Mouse (Mus musculus) A20 (cell line): Measurements from ENCODE around the gene Ttyh2.
"Not testable (repeated sequence)": the region's sequence is repeated elsewhere in the genome, so short reads cannot be mapped to it uniquely, and the experiment has no call there.

Experiments used
- DNase-seq: peaks from one replicate; pipeline ENCODE4 v3.0.0-alpha.2; 2011; ENCODE audit warnings: low read depth, low spot score

Ttyh2 gene

DNA sequence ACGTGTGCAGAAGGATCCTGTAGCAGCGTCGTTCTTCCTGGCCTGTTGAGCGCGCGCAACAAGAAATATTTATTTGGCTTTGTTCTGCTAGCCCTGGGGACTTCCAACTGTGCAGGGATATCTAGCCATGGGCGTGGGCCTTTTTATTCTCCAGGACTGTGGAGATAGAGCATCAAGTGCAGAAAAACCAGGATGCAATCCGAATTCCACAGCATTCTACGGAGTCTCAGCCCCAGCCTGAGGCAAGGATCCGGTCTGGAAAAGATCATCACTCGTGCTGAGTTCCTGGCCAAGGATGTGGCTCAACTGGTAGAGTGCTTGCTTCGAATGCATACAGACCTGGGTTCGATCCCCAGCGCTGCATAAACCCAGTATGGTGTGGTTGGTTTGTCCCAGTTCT is 13.1 kb upstream of the Ttyh2 start:
- DNase-seq = no peak

DNA sequence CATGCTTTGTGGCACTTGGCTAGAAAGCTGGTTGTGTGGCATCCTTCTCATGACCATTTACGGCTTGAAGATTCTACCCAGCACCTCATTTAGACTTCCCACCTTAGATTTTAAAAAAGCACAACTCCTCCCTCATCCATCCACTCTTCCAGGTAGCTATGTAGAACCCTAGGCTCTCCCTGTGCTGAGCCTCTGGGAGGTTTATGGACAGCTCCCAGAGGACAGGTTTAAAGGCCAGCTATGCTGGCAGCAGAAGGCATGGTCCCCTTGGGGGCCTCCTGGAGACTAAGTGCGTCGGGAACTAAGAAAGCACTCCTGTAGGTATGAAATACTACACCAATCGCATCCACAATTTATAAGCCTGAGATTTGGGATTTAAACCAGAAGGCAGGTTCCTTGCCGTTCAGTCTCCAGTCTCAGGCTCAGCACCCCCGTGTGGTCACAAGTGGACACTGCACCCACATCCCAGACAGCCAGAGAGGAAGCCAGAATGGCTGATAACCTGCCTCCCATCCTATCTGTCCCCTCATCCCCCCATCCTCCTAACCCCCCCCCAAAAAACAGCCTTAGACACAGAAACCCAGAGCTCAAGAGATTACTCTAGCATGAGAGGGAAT is 12.4 kb upstream of the Ttyh2 start:
- peak; percentile 45 for DNase-seq

DNA sequence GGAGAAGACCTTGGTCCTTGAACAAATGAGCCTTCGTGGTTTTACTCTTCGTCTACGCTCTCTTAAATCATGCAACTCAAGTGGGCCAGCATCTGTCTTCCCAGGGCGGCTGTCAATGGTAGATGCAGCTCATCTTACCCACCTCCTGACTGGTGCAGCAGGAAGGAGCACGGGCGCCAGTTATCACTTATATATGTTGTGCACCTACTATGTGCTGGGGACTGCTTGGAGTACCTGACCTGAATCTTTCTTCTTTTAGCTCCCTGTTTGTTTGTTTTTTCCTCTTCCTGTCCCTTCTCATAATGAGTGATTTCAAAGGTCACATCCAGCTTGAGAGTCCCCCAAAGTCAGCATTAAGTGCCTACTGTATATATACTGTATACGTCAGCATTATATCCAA is 11.1 kb upstream of the Ttyh2 start:
- DNase-seq = no peak

DNA sequence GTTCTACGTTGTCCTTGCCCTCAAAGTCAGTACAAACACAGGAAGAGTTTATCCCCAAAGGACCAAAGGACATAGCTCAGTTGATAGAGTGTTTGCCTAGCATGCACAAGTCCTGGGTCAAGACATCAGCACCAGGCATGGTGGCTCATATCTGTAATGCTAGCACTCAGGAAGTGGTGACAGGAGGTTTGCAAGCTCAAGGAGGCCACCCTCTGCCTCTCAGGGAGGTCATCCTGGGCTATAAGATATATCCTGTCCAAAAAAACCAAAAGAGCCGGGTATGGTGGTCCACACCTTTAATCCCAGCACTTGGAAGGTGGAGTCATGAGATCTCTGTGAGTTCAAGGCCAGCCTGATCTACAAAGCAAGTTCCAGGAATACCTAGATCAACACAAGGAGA is 9.8 kb upstream of the Ttyh2 start:
- DNase-seq = no peak

DNA sequence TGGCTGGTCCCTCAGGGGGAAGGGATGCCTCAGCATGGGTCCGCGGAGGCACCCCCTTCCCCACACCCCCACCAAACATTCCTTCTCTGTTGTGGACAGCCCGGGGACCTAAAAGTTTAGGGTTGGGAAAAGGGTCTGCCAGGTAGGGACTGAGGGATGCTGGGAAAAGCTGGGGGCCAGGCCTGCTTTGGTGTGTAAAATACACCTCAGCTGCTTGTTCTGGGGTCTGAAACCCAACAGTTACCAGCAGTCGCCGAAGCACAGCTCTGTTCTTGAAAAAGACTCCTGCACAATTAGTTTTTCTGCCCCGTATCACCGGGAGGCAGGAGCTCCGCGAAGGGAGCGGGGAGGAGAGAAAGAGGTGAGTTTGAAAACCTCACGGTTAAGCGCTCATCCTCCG is 8.4 kb upstream of the Ttyh2 start:
- DNase-seq = no peak

DNA sequence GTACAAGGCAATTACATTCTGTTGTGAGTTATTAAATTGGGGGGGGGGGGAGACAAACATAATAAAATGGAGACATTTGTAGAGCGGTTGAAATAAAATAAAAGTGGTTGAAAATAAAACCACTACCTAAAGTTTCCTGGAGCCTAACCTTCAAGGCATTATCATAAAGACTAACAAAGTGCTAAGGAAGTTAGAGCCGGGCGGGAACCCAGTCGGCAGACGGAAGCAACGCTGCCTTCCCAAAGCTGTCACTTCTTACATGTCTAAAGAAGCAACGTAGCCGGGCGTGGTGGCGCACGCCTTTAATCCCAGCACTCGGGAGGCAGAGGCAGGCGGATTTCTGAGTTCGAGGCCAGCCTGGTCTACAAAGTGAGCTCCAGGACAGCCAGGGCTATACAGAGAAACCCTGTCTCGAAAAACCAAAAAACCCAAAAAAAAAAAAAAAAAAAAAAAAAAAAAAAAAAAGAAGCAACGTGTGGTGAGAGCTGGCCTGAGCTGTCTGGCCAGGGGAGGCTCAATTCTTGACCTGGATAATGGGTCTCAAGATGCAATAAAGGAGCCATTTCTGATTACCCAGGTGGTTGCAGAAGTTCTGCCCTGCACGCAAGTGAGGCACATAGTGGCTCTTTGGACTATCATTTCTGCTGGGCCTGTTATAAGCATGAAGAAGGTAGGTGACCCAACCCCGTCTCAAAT is 7.8 kb upstream of the Ttyh2 start:
- DNase-seq = no peak

DNA sequence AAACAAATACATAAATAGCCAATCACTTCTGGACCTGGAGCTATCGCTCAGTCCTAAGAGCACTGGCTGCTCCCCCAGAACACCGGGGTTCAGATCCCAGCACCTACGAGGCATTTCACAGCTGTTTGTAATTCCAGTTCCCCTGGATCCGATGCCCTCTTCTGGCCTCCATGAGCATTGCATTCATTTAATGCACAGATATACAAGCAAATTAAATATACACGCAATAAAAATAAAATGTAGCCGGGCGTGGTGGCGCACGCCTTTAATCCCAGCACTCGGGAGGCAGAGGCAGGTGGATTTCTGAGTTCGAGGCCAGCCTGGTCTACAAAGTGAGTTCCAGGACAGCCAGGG is 7.3 kb upstream of the Ttyh2 start:
- DNase-seq = peak; percentile 66

DNA sequence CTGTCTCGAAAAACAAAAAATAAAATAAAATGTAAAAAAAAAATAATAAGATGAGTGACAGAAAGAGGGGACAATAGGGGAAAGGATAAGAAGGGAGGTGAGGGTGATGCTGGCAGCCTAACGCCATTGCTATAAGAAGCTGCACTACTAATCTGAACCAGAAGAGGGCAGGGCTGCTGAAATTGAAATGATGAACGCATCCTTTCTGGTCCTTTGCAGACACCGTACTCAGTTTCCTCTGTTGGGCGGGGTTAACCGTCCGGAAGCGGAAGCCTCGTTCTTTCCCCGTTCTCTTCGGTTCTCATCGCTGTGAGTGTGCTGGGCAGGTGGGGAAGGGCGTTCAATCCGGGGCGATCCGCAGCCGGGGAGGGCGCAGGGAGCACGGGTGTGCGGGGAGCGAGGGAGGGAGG is 6.9 kb upstream of the Ttyh2 start, which contains the start of gene Rpl38:
Gene Rpl38 (plus strand): TSS at position 224 of the 410 bp plus-strand sequence.
- DNase-seq = peak; percentile 95

DNA sequence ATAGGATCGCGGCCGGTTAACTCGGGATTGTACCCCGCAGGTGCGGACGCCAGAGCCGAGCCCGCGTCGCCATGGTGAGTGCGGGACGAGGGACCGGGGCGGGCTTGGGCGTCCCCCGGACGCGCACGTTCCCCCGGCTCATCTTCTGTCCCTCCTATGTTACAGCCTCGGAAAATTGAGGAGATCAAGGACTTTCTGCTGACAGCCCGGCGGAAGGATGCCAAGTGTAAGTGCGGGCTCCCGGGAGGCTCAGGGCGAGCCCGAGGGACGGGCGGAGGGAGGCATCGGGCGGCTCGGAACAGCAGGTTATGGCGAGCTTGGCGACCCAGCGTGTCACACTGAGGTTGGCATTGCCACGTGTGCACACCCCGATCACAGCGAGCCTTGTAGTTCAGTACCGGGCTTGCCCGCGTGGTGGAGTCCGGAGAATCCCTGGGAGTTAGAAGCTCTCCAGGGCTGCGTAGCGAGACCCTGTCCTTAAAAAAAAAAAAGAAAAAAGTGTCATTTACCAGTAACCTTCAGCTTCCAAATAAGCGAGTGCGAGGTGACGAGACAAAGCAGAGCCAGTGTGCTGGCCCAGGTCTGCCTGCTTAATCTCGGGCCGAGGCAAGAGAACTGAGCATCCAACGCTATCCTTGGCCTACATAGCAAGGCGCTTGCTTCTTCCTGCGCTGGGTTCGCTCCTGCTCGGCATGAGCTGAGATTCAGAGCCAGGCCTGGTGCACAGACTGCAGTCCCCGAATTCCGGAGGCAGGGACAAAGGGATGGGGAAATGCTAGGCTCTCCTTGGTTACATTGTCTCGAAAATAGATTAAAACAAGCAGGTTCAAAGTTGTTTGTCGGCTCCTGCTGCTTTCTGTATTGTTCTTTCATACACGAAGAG is 6.2 kb upstream of the Ttyh2 start:
- peak; percentile 81 for DNase-seq

DNA sequence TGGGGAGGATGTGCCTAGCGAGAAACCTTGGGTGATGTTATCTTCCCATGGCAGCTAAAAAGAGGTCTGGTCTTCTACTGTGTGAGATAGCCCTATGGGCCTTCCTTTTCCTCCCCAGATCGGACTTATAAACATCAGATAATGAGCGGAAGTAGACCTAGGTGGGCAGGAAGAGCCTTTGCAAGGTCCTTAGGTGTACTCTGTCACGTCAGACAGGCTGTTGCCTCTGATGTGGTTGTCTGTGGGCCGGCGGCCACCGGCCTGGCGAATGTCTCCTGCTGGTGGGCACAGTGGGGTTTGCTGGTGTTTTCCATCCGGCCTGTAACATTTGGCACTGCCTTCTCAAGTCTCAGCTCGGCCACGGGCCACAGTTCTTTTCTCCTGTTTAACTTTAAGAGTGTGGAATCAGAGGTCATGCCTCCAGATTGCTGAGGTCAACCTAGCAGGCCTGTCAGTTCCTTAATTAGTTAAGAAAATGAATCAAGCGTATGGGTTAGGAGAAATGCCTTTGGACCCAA is 5.5 kb upstream of the Ttyh2 start:
- DNase-seq = peak; percentile 60

DNA sequence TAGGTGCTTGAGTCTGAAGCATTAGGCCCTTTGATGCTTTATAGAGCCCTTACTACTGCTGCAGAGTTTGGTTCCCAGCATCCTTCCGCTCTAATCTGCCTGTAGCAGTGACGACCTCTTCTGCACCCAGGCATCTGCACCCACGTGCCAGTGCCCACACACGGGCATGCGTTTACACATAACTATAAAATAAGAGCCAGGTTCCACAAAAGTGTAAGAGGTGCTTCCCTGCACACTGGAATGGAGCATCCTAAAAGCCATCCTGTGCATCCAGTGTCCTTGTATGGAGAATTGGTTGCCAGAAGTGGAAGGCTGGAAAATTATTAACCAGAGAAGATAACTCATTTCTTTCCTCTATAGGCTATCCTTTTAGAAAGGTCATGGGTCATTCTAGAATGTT is 4.1 kb upstream of the Ttyh2 start:
- no peak for DNase-seq

DNA sequence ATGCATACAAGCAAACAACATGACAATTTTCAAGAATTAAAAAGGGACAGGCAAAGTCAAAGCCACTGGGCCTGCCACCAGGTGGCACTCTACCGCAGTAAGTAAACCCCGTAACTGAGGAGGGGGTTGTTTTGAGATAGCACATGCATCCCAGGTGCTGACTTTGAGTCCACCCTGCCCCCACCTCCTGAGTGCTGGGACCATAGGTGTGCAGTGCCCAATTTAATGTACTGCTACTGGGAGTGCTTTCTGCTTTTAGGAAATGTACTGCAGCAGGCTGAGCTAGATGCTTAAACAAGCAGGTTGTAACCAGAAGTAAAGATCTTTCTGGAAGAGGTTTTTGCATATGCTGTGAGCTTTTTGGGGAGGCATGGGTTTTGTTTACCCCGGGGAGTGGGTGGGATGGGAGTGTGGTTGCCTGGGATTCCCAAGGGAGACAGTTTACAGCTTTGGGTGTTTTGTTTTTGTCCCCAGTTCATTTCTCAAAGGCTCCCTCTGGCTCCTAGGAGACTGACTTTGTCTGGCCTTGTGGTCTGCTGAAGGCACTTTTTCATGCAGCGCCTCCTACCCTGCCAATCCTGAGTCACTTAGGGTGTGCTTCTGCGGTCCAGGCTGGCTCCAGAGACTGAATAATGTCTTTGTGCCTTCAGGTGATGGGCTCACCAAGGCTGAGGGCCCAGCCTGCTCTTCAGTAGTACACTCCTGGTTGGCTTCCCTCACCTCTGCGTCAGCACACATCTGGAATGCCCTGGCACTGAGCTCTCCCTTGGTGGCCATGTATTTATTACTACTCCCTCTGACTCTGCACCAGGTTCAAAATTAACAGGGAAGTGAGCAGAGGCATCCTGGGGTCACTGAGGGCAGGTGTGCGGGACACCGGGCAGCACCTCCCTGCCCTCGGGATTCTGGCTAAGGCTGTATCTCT is 2.2 kb upstream of the Ttyh2 start:
- peak; percentile 70 for DNase-seq

DNA sequence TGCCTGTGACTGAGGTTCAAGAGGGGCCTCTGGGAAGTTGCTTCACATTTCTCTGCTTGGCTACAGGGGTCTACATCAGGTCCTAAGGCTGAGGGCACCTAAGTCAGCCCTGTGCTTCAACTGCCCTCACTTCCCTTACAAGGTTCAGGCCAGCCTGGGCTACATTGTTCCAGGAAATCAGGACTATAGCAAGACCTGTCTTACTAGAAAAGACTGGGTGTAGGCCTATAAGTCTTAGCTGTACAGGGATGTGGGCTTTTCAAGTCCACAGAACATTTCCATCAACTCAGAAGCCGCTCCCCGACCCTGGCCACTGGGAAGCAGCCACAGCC is 1.5 kb upstream of the Ttyh2 start:
- DNase-seq = peak; percentile 32

DNA sequence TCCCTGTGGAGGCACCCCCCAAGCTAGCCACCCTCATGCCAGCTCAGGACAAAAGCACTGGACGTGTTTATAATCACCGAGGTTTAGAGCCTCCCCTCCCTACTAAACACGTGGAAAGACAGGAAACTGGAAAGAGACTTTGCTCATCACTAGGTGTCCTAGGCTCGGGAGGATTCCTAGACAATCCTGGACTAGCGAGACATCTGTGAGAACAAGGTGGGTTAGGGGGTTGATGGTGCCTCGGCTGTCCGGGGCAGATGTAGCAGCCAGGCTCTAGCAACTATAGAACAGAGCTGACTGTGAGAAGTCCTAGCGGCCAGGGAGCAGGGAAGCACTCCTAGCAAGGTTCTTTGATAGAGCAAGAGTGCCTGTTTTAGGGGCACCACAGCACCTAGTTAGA is 1.1 kb upstream of the Ttyh2 start:
- no peak for DNase-seq

DNA sequence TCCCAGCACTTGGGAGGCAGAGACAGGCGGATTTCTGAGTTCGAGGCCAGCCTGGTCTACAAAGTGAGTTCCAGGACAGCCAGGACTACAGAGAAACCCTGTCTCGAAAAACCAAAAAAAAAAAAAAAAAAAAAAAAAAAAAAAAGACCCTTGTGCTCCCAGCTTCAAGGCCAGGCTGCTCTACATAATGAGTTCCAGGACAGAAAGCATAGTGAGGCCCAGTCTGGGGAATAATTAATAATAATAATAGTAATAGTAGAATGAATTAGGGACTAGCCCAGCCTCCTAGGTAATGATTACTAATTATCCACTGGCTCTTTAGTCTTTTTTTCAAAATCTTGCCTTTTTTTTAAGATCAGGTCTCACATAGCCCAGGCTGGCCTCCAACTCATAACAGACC is 435 bp upstream of the Ttyh2 start:
- not testable (repeated sequence) for DNase-seq

DNA sequence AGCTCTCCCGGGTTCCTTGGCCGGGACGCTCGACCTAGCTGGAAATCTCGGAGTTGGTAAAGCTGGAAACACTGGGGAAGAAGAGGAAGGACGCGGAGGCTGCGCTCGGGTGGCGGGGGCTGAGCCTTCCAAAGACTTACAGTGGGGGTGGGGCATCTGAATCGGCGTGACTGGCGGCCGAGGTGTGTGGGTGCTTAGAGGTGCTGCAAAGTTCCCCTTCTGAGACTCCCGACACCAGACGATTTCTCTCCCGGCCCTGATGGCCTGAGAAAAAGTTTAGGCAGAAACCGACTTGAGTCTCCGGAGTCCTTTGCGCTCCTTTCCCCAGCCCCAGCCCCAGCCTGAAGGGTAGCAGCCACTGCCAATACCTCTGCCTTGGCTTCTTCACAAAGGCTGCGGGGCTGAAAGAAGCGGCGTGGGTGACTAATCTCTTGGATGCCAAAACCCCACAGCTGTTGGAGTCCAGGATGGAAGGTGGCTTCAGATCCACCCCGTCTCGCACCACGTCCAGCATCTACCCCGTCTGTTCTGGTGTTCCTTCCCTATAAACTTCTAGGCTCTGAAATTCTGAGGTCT is 683 bp downstream of the Ttyh2 start:
- DNase-seq = no peak

DNA sequence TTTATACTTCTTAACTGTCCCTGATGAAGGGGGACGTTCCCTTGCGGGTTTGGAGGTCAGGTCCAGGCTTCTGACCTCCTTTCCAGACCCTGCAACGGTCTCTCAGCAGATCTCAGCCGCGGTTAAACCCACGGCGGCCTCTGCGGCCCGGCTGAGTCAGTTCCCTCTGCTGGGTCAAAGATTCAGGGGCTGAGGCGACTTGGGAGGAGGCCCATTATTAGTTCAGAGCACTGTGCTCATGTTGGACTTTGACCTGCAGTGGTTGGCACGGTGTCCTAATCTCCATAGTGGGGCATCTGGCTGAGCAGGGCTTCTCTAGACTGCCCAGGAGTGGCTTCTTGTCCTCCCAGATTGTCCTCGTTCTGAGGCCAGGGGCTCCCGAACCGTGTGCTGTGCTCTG is 1.2 kb downstream of the Ttyh2 start:
- DNase-seq = no peak

DNA sequence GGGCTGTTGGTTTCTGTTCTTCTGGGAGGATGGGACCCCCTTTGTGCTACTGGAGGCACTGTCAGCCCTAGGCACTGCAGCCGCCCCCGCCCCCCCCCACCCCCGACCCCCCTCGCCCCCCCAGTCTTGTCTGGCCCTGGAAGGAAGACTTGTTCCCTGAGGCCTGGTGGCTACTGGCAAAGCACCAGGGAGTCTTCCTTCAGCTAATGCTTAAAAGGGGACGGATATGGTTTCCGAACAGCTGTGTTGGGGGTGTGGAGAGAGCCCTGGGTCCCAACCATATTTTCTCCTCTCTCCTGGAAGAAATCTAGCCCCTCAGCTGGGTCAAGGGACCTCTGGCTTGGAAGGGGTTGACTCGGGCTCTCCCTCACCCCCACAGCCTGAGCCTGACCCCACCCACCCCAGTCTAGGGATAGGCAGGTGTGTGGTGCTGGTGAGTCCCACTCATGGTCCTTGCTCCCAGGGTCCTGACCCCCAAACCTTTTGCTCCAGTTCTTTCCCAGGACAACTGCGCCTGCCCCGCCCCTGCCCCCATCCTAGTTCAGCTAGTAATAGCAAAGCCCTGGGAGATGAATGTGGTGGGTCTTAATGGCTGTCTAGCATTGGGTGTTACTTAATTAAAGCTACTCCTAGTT is 1.8 kb downstream of the Ttyh2 start:
- no peak for DNase-seq

DNA sequence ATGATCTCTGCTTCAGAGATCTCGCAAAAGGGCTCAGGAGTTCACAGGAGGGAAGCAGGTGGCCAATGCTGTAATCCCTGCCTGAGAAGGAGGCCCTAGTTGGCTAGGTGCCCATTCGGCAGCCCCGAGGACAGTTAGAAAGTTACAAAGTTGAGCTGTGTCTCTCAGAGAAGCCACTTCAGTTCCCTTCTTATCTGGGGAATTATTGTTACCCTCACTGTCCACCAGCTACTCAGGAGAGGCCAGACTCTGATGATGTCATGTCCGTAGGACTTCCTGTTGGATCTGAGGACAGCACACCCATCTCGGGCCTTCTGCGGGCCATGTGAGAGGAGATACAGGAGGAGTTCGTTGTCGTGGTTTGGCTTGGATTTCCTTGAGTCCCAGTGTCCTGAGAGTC is 4.4 kb downstream of the Ttyh2 start:
- DNase-seq = no peak

DNA sequence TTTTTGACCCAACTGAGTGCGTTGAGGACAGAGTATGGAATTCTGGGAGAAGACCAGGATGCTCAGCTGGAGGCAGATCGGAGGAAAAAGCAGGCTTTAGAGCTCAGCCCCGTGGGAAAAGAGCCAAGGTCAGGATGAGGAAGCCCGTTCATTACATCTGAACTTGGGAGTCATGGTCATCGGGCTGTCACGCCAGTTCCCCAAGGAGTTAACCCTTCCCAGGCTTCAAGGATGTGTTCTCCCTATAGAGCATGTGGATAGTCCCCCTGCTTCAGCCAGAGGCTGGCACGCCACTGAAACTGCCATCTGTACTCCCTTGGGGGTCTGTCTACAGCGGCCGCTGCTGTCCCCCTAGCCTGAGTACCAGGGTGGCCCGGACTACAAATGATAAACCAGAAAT is 5.1 kb downstream of the Ttyh2 start:
- no peak for DNase-seq

DNA sequence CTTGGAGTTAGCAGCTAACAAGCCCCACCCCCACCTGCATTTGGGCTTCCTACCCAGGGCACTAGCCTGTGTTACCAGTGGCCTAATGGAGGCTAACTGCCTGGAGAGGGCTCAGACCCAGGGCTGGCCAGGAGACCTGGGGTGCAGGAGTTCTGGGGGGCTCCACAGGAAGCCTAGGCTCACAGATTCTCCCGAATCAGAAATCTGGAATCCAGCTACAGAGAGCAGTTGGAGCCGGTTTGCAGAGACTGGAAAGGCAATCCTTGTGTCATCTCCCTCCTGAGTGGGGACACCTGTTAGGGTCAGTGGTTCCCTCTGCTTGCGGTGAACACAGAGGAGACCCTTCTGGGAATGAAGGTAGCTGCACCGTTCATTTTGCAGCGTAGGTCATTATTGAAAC is 5.8 kb downstream of the Ttyh2 start:
- DNase-seq = no peak
